Mouse (Mus musculus) CH12.LX (cell line): ENCODE measurements at regions not wholly inside any gene's neighbourhood (a gene's known extent, or its start where the extent isn't known, plus 50 kb on each side); places are given as distances from the start of the nearest gene placed in this dataset.

Source experiments
- DNase-seq: peaks from one replicate; pipeline ENCODE4 v3.0.0-alpha.2; 2013; ENCODE audit errors: extremely low read depth
- H3K27ac ChIP-seq: 2 replicates; pipeline ENCODE4 v1.5.1; 2012; ENCODE audit warnings: low read depth, mild to moderate bottlenecking, control low read depth, moderate library complexity; ENCODE audit not compliant: insufficient read depth
- H3K27me3 ChIP-seq: replicated peaks from 2 replicates; pipeline ENCODE3; 2012; ENCODE audit warnings: inconsistent platforms
- H3K36me3 ChIP-seq, 2 experiments: replicated peaks in 1 of 2; 2 replicates each; pipeline versions ENCODE3 to v1.6.1; 2012; ENCODE audit warnings: inconsistent platforms in 1 of 2, low read length in 1 of 2, mild to moderate bottlenecking in 1 of 2, mixed read lengths in 1 of 2, moderate library complexity in 1 of 2; ENCODE audit not compliant: control insufficient read depth in 1 of 2, insufficient read depth in 1 of 2
- H3K4me1 ChIP-seq, 2 experiments: 2 replicates each; pipeline ENCODE4 v1.6.1; 2012; ENCODE audit warnings: inconsistent platforms in 1 of 2, moderate library complexity in 1 of 2; ENCODE audit not compliant: insufficient read depth in 2 of 2, control insufficient read depth in 1 of 2
- H3K4me2 ChIP-seq: 2 replicates; pipeline ENCODE4 v1.6.1; 2012; ENCODE audit warnings: low read depth, mild to moderate bottlenecking, control low read depth; ENCODE audit not compliant: poor library complexity, insufficient read depth, severe bottlenecking
- H3K4me3 ChIP-seq, 3 experiments: fragments of 150-350 bp in 1 of 3; sonication (generic) in 1 of 3; replicated peaks in 1 of 3; 2 replicates each; pipeline versions ENCODE3 to v1.5.1; 2011 to 2012; ENCODE audit warnings: low read depth in 2 of 3, low read length in 2 of 3, mild to moderate bottlenecking in 2 of 3, moderate library complexity in 2 of 3, control low read depth in 1 of 3, improper control_type of control experiment in 1 of 3, inconsistent platforms in 1 of 3, mixed read lengths in 1 of 3; ENCODE audit not compliant: poor library complexity in 1 of 3
- H3K79me2 ChIP-seq: replicated peaks from 2 replicates; pipeline ENCODE4 v1.6.1; 2012; ENCODE audit warnings: mild to moderate bottlenecking, moderate library complexity; ENCODE audit not compliant: control insufficient read depth, poor library complexity, insufficient read depth, severe bottlenecking; ENCODE audit errors: extremely low read depth
- H3K9ac ChIP-seq: 2 replicates; pipeline ENCODE4 v1.6.1; 2012; ENCODE audit warnings: low read depth, mild to moderate bottlenecking, control low read depth, moderate library complexity; ENCODE audit not compliant: insufficient read depth
- H3K9me3 ChIP-seq: replicated peaks from 2 replicates; pipeline ENCODE3; 2012; ENCODE audit warnings: low read length, inconsistent platforms, mixed read lengths
- BHLHE40 ChIP-seq: IDR thresholded peaks from 2 replicates; pipeline ENCODE4 v1.6.1; 2011; ENCODE audit warnings: mild to moderate bottlenecking, low read depth, low read length, improper control_type of control experiment
- CTCF ChIP-seq, 2 experiments: IDR thresholded peaks in 1 of 2; conservative IDR thresholded peaks in 1 of 2; 2 replicates each; pipeline ENCODE4 v1.5.1; 2011 to 2012; ENCODE audit warnings: low read depth in 2 of 2, low read length in 2 of 2, improper control_type of control experiment in 1 of 2, inconsistent platforms in 1 of 2, mild to moderate bottlenecking in 1 of 2, moderate library complexity in 1 of 2
- ELF1 ChIP-seq: IDR thresholded peaks from 2 replicates; pipeline ENCODE4 v1.6.1; 2014; ENCODE audit warnings: low read depth, mild to moderate bottlenecking, inconsistent platforms, low read length, improper control_type of control experiment
- EP300 ChIP-seq: IDR thresholded peaks from 2 replicates; pipeline ENCODE4 v1.6.1; 2011; ENCODE audit warnings: low read length, improper control_type of control experiment
- ETS1 ChIP-seq: conservative IDR thresholded peaks from 2 replicates; pipeline ENCODE4 v1.6.1; 2012; ENCODE audit warnings: low read depth, mild to moderate bottlenecking, inconsistent platforms, low read length, improper control_type of control experiment, moderate library complexity
- GABPA ChIP-seq: IDR thresholded peaks from 2 replicates; pipeline ENCODE4 v1.6.1; 2012; ENCODE audit warnings: low read depth, low read length, improper control_type of control experiment, inconsistent platforms; ENCODE audit not compliant: insufficient replicate concordance
- HCFC1 ChIP-seq: IDR thresholded peaks from 2 replicates; pipeline ENCODE4 v1.6.1; 2012; ENCODE audit warnings: low read depth, mild to moderate bottlenecking, inconsistent platforms, low read length, improper control_type of control experiment
- IRF4 ChIP-seq: IDR thresholded peaks from 2 replicates; pipeline ENCODE4 v1.6.1; 2014; ENCODE audit warnings: low read depth, mild to moderate bottlenecking, inconsistent platforms, low read length, improper control_type of control experiment
- JUN ChIP-seq: IDR thresholded peaks from 2 replicates; pipeline ENCODE4 v1.6.1; 2011; ENCODE audit warnings: low read depth, mild to moderate bottlenecking, low read length, improper control_type of control experiment, moderate library complexity; ENCODE audit not compliant: insufficient read depth
- JUND ChIP-seq: conservative IDR thresholded peaks from 2 replicates; pipeline ENCODE4 v1.6.1; 2011; ENCODE audit warnings: low read depth, low read length, improper control_type of control experiment
- KAT2A ChIP-seq: IDR thresholded peaks from 2 replicates; pipeline ENCODE4 v1.6.1; 2012; ENCODE audit warnings: low read length, improper control_type of control experiment, inconsistent platforms; ENCODE audit not compliant: insufficient replicate concordance
- MAFK ChIP-seq: IDR thresholded peaks from 2 replicates; pipeline ENCODE4 v1.6.1; 2011; ENCODE audit warnings: low read length, improper control_type of control experiment; ENCODE audit not compliant: insufficient replicate concordance
- MAX ChIP-seq: IDR thresholded peaks from 2 replicates; pipeline ENCODE4 v1.6.1; 2011; ENCODE audit warnings: low read length, improper control_type of control experiment
- MAZ ChIP-seq: IDR thresholded peaks from 2 replicates; pipeline ENCODE4 v1.6.1; 2012; ENCODE audit warnings: low read depth, mild to moderate bottlenecking, inconsistent platforms, low read length, improper control_type of control experiment, moderate library complexity
- MEF2A ChIP-seq: IDR thresholded peaks from 2 replicates; pipeline ENCODE4 v1.6.1; 2014; ENCODE audit warnings: low read depth, mild to moderate bottlenecking, inconsistent platforms, low read length, improper control_type of control experiment, borderline replicate concordance
- MYC ChIP-seq: IDR thresholded peaks from 2 replicates; pipeline ENCODE4 v1.6.1; 2011; ENCODE audit warnings: low read depth, mild to moderate bottlenecking, improper control_type of control experiment, low read length
- NELFE ChIP-seq: IDR thresholded peaks from 2 replicates; pipeline ENCODE4 v1.6.1; 2011; ENCODE audit warnings: low read depth, low read length, improper control_type of control experiment
- NRF1 ChIP-seq: IDR thresholded peaks from 2 replicates; pipeline ENCODE4 v1.6.1; 2014; ENCODE audit warnings: low read depth, mild to moderate bottlenecking, inconsistent platforms, low read length, improper control_type of control experiment, moderate library complexity
- RAD21 ChIP-seq: IDR thresholded peaks from 2 replicates; pipeline ENCODE4 v1.6.1; 2011; ENCODE audit warnings: low read depth, mild to moderate bottlenecking, low read length, improper control_type of control experiment, moderate library complexity
- RCOR1 ChIP-seq: conservative IDR thresholded peaks from 2 replicates; pipeline ENCODE4 v1.6.1; 2012; ENCODE audit warnings: low read depth, mild to moderate bottlenecking, inconsistent platforms, low read length, improper control_type of control experiment
- SIN3A ChIP-seq: IDR thresholded peaks from 2 replicates; pipeline ENCODE4 v1.6.1; 2012; ENCODE audit warnings: low read length, improper control_type of control experiment, inconsistent platforms
- SMC3 ChIP-seq: IDR thresholded peaks from 2 replicates; pipeline ENCODE4 v1.6.1; 2011; ENCODE audit warnings: low read depth, low read length, improper control_type of control experiment
- UBTF ChIP-seq: IDR thresholded peaks from 2 replicates; pipeline ENCODE4 v1.6.1; 2012; ENCODE audit warnings: low read depth, mild to moderate bottlenecking, inconsistent platforms, low read length, improper control_type of control experiment, moderate library complexity
- ZKSCAN1 ChIP-seq: IDR thresholded peaks from 2 replicates; pipeline ENCODE4 v1.6.1; 2012; ENCODE audit warnings: low read depth, inconsistent platforms, low read length, improper control_type of control experiment, borderline replicate concordance
- ZMIZ1 ChIP-seq: IDR thresholded peaks from 2 replicates; pipeline ENCODE4 v1.6.1; 2012; ENCODE audit warnings: low read depth, mild to moderate bottlenecking, inconsistent platforms, low read length, improper control_type of control experiment
- ZNF384 ChIP-seq: IDR thresholded peaks from 2 replicates; pipeline ENCODE4 v1.6.1; 2012; ENCODE audit warnings: low read depth, low read length, improper control_type of control experiment, inconsistent platforms
- dilution Hi-C: fragments of 300-500 bp; cut with MboI; formaldehyde crosslinking; loops from 2 replicates; pipeline ENCODE4 v1.14.3; 2020; ENCODE audit warnings: low sequenced_read_pairs; ENCODE audit not compliant: extremely low pct_unique_long_range_greater_than_20kb, extremely low pct_ligation_motif_present
- in situ Hi-C: fragments of 300-500 bp; cut with MboI; formaldehyde crosslinking; loops from 3 replicates; pipeline ENCODE4 v1.14.3; 2019; ENCODE audit warnings: low sequenced_read_pairs, low pct_ligation_motif_present, low pct_unique_long_range_greater_than_20kb, mixed read lengths

DNA sequence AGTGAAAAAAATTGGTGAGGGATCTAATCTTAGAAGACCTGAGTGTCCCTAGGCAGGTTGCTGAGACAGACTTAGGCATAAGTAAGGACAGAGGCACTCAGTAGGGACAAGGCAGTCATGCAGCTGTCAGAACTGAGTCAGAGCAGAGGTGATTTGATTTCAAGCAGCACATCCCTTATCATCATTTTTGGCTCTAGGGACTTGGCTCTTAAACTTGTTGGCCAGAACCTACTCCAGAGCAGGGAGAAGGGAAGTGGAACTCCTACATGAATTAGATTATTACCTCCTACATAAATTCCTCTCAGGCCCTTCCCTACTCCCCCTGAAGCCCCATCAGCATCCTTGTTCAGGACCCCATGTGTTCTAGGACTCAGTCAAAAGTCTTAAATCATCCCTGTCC, 63.9 kb upstream of the Slc7a14 start:
- DNase-seq, result no peak
- TF ChIP-seq SMC3, result no peak
- TF ChIP-seq JUND, result no peak
- no peak for TF ChIP-seq ETS1
- no peak for TF ChIP-seq NRF1
- TF ChIP-seq SIN3A, result no peak
- TF ChIP-seq MEF2A, result no peak
- no peak for TF ChIP-seq CTCF (conservative IDR thresholded peaks at IDR 0.05 in 1 of 2, IDR thresholded peaks at IDR 0.05 in 1 of 2; ENCODE audit: low read depth in 2 of 2, low read length in 2 of 2)
- no peak for TF ChIP-seq ELF1
- no peak for TF ChIP-seq ZKSCAN1
- TF ChIP-seq ZNF384, result no peak
- TF ChIP-seq MAZ, result no peak
- TF ChIP-seq RAD21, result no peak
- TF ChIP-seq EP300, result no peak
- no peak for TF ChIP-seq ZMIZ1
- no peak for TF ChIP-seq BHLHE40
- TF ChIP-seq RCOR1, result no peak
- TF ChIP-seq NELFE, result no peak
- no peak for TF ChIP-seq MYC
- H3K79me2 ChIP-seq, result no peaks in the 10 kb centered on the region
- H3K27ac ChIP-seq, result no peak overlapping the region
- in situ Hi-C loops, result no loop called here
- dilution Hi-C loops, result no loop called here
- no peaks in the 10 kb centered on the region for H3K4me1 ChIP-seq
- no peaks in the 10 kb centered on the region for H3K36me3 ChIP-seq
- H3K27me3 ChIP-seq, result no peaks in the 10 kb centered on the region
- no peaks in the 10 kb centered on the region for H3K9me3 ChIP-seq
- H3K4me3 ChIP-seq, result no peak overlapping the region
- H3K4me2 ChIP-seq, result no peak overlapping the region
- no peak overlapping the region for H3K9ac ChIP-seq

DNA sequence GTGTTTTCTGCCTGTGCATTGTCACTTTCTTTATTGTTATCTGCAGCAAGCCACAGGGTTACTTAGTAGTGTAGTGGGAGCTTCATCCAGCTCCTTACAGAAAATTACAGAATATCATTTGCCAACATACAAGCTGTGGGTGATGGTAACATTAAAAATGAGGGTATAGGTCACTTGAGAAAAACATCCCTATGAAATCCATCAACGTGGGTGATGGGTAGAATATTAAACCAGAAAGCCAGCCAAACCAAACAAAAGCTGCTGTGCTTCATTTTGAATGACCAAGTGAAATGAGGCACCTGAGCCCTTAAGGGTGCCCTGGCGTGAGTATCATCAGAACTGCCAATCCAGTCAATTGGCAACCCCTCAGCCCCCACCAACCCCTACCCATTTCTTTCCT, 58.1 kb upstream of the Slc7a14 start:
- Histone ChIP-seq H3K4me2 (no peak overlapping the region), H3K27me3 (no peaks in the 10 kb centered on the region), H3K79me2 (no peaks in the 10 kb centered on the region), H3K4me1 (no peaks in the 10 kb centered on the region), H3K27ac (no peak overlapping the region), H3K9ac (no peak overlapping the region), H3K9me3 (no peaks in the 10 kb centered on the region), H3K36me3 (no peaks in the 10 kb centered on the region), H3K4me3 (no peak overlapping the region)
- dilution Hi-C loops (no loop called here), in situ Hi-C loops (no loop called here)
- TF ChIP-seq BHLHE40, result no peak
- TF ChIP-seq SIN3A, result no peak
- no peak for TF ChIP-seq UBTF
- no peak for TF ChIP-seq HCFC1
- TF ChIP-seq CTCF (conservative IDR thresholded peaks at IDR 0.05 in 1 of 2, IDR thresholded peaks at IDR 0.05 in 1 of 2; ENCODE audit: low read depth in 2 of 2, low read length in 2 of 2), result no peak
- no peak for TF ChIP-seq SMC3
- no peak for TF ChIP-seq RCOR1
- no peak for TF ChIP-seq MYC
- no peak for TF ChIP-seq ZMIZ1
- no peak for TF ChIP-seq JUND
- no peak for TF ChIP-seq IRF4
- TF ChIP-seq GABPA, result no peak
- no peak for TF ChIP-seq MEF2A
- TF ChIP-seq JUN, result no peak
- TF ChIP-seq ZKSCAN1, result no peak
- no peak for TF ChIP-seq KAT2A
- no peak for TF ChIP-seq MAFK
- TF ChIP-seq MAX, result no peak
- TF ChIP-seq ELF1, result no peak
- DNase-seq, result no peak
